Mouse (Mus musculus): ENCODE measurements around the gene Csnk2a1. TPM values are rescaled to one million over a fixed set of nuclear protein-coding genes. Genes with fewer than 3 reads are reported as not detected.

Gene Csnk2a1
- 99.4 and 109 TPM in 2 replicates for polyA plus RNA-seq (2015; fragmentation: Nextera tagmentation; extraction: Ambion mirVana)

- peaks cover 22% of the 10 kb centered on the region for H3K4me1 ChIP-seq
- peak within 1 kb of the TSS; percentile 95 for H3K9ac ChIP-seq
- peak within 1 kb of the TSS; percentile 80 for H3K4me2 ChIP-seq (replicated peaks)
- H3K27me3 ChIP-seq, result no peaks in the 10 kb centered on the region
- H3K27ac ChIP-seq, result peak within 1 kb of the TSS; percentile 99
- peak; percentile 96 for ATAC-seq (ENCODE audit: low FRiP score, low read depth)
- H3K9me3 ChIP-seq, result no peaks in the 10 kb centered on the region
- H3K36me3 ChIP-seq, result peaks cover 10% of the 10 kb centered on the region; the same call in 1 of the 2 replicates
- peak within 1 kb of the TSS; percentile 91 for H3K4me3 ChIP-seq
- under 1% methylated on average over 57 of the region's 58 CpGs for WGBS
Measured at GRCm38 (mm10) chr2:152226248-152227050, at the start of gene Csnk2a1. Csnk2a1 (plus strand) TSS chr2:152226839.

- no peak for ATAC-seq (ENCODE audit: low FRiP score, low read depth)
- Histone ChIP-seq H3K36me3 (no peaks in the 10 kb centered on the region), H3K27ac (no peak overlapping the region), H3K9ac (no peak overlapping the region), H3K27me3 (peaks cover 8% of the 10 kb centered on the region; the same call in 1 of the 2 replicates), H3K9me3 (no peaks in the 10 kb centered on the region), H3K4me3 (no peak overlapping the region), H3K4me2 (replicated peaks) (peak overlapping the region; percentile 30), H3K4me1 (0 out of 2 replicates have a peak, but pooled peaks cover 3% of the 10 kb centered on the region)
- 25% methylated on average over 22 of the region's 24 CpGs for WGBS
Measured at GRCm38 (mm10) chr2:152177162-152177805, 49.4 kb upstream of the Csnk2a1 start.

GRCm38 (mm10) chr2:152177806-152178170 lies 48.9 kb upstream of the Csnk2a1 start:
- H3K4me1 ChIP-seq, result 0 out of 2 replicates have a peak, but pooled peaks cover 3% of the 10 kb centered on the region
- H3K9me3 ChIP-seq, result no peaks in the 10 kb centered on the region
- H3K36me3 ChIP-seq, result no peaks in the 10 kb centered on the region
- H3K27ac ChIP-seq, result no peak overlapping the region
- no peak for ATAC-seq (ENCODE audit: low FRiP score, low read depth)
- WGBS, result 81% methylated on average over 6 of the region's 6 CpGs
- peaks cover 8% of the 10 kb centered on the region; the same call in 1 of the 2 replicates for H3K27me3 ChIP-seq
- H3K9ac ChIP-seq, result no peak overlapping the region
- no peak overlapping the region for H3K4me2 ChIP-seq (replicated peaks)
- H3K4me3 ChIP-seq, result no peak overlapping the region

- Histone ChIP-seq H3K4me2 (replicated peaks) (no peak overlapping the region), H3K4me1 (0 out of 2 replicates have a peak, but pooled peaks cover 3% of the 10 kb centered on the region), H3K36me3 (no peaks in the 10 kb centered on the region), H3K27me3 (peaks cover 8% of the 10 kb centered on the region; the same call in 1 of the 2 replicates), H3K4me3 (no peak overlapping the region), H3K9ac (no peak overlapping the region), H3K27ac (no peak overlapping the region), H3K9me3 (no peaks in the 10 kb centered on the region)
- WGBS, result 64% methylated on average over 3 of the region's 3 CpGs
- ATAC-seq (ENCODE audit: low FRiP score, low read depth), result no peak
Measured at GRCm38 (mm10) chr2:152178345-152178744, 48.3 kb upstream of the Csnk2a1 start.

- Histone ChIP-seq H3K9me3 (no peaks in the 10 kb centered on the region), H3K27ac (no peak overlapping the region), H3K36me3 (no peaks in the 10 kb centered on the region), H3K4me2 (replicated peaks) (no peak overlapping the region), H3K27me3 (peaks cover 8% of the 10 kb centered on the region; the same call in 1 of the 2 replicates), H3K4me1 (0 out of 2 replicates have a peak, but pooled peaks cover 3% of the 10 kb centered on the region), H3K9ac (no peak overlapping the region), H3K4me3 (no peak overlapping the region)
- no peak for ATAC-seq (ENCODE audit: low FRiP score, low read depth)
- WGBS, result 77% methylated on average over 2 of the region's 2 CpGs
Measured at GRCm38 (mm10) chr2:152179301-152179700, 47.3 kb upstream of the Csnk2a1 start.

GRCm38 (mm10) chr2:152180323-152180722 lies 46.3 kb upstream of the Csnk2a1 start:
- H3K9me3 ChIP-seq, result no peaks in the 10 kb centered on the region
- 49% methylated on average over 6 of the region's 6 CpGs for WGBS
- no peak overlapping the region for H3K4me2 ChIP-seq (replicated peaks)
- H3K4me3 ChIP-seq, result no peak overlapping the region
- H3K36me3 ChIP-seq, result no peaks in the 10 kb centered on the region
- H3K27ac ChIP-seq, result no peak overlapping the region
- ATAC-seq (ENCODE audit: low FRiP score, low read depth), result peak; percentile 44
- no peak overlapping the region for H3K9ac ChIP-seq
- 0 out of 2 replicates have a peak, but pooled peaks cover 3% of the 10 kb centered on the region for H3K4me1 ChIP-seq
- peaks cover 8% of the 10 kb centered on the region; the same call in 1 of the 2 replicates for H3K27me3 ChIP-seq

- H3K27me3 ChIP-seq, result no peaks in the 10 kb centered on the region
- no peaks in the 10 kb centered on the region for H3K9me3 ChIP-seq
- no peak overlapping the region for H3K9ac ChIP-seq
- 0 out of 2 replicates have a peak, but pooled peaks cover 3% of the 10 kb centered on the region for H3K4me1 ChIP-seq
- ATAC-seq (ENCODE audit: low FRiP score, low read depth), result no peak
- H3K36me3 ChIP-seq, result no peaks in the 10 kb centered on the region
- H3K27ac ChIP-seq, result no peak overlapping the region
- 78% methylated on average over 5 of the region's 5 CpGs for WGBS
- H3K4me2 ChIP-seq (replicated peaks), result no peak overlapping the region
- no peak overlapping the region for H3K4me3 ChIP-seq
Measured at GRCm38 (mm10) chr2:152187132-152187531, 39.5 kb upstream of the Csnk2a1 start.

- Histone ChIP-seq H3K4me3 (no peak overlapping the region), H3K27ac (no peak overlapping the region), H3K27me3 (no peaks in the 10 kb centered on the region), H3K36me3 (no peaks in the 10 kb centered on the region), H3K9ac (no peak overlapping the region), H3K4me1 (0 out of 2 replicates have a peak, but pooled peaks cover 3% of the 10 kb centered on the region), H3K4me2 (replicated peaks) (no peak overlapping the region), H3K9me3 (no peaks in the 10 kb centered on the region)
- WGBS, result 67% methylated on average over 7 of the region's 7 CpGs
- no peak for ATAC-seq (ENCODE audit: low FRiP score, low read depth)
Measured at GRCm38 (mm10) chr2:152189213-152189612, 37.4 kb upstream of the Csnk2a1 start.

GRCm38 (mm10) chr2:152189640-152190039 lies 37.0 kb upstream of the Csnk2a1 start:
- Histone ChIP-seq H3K4me1 (0 out of 2 replicates have a peak, but pooled peaks cover 3% of the 10 kb centered on the region), H3K9ac (no peak overlapping the region), H3K36me3 (no peaks in the 10 kb centered on the region), H3K27me3 (no peaks in the 10 kb centered on the region), H3K4me3 (no peak overlapping the region), H3K9me3 (no peaks in the 10 kb centered on the region), H3K4me2 (replicated peaks) (no peak overlapping the region), H3K27ac (no peak overlapping the region)
- WGBS, result 64% methylated on average over 9 of the region's 9 CpGs
- ATAC-seq (ENCODE audit: low FRiP score, low read depth), result no peak

- Histone ChIP-seq H3K4me3 (no peak overlapping the region), H3K9me3 (no peaks in the 10 kb centered on the region), H3K4me2 (replicated peaks) (no peak overlapping the region), H3K36me3 (no peaks in the 10 kb centered on the region), H3K27me3 (no peaks in the 10 kb centered on the region), H3K27ac (no peak overlapping the region), H3K4me1 (0 out of 2 replicates have a peak, but pooled peaks cover 3% of the 10 kb centered on the region), H3K9ac (no peak overlapping the region)
- no peak for ATAC-seq (ENCODE audit: low FRiP score, low read depth)
- WGBS, result 69% methylated on average over 7 of the region's 7 CpGs
Measured at GRCm38 (mm10) chr2:152190161-152190560, 36.5 kb upstream of the Csnk2a1 start.

- no peaks in the 10 kb centered on the region for H3K27me3 ChIP-seq
- no peaks in the 10 kb centered on the region for H3K9me3 ChIP-seq
- no peak overlapping the region for H3K27ac ChIP-seq
- ATAC-seq (ENCODE audit: low FRiP score, low read depth), result no peak
- WGBS, result 76% methylated on average over 13 of the region's 13 CpGs
- H3K9ac ChIP-seq, result no peak overlapping the region
- H3K4me3 ChIP-seq, result no peak overlapping the region
- no peak overlapping the region for H3K4me2 ChIP-seq (replicated peaks)
- H3K36me3 ChIP-seq, result no peaks in the 10 kb centered on the region
- H3K4me1 ChIP-seq, result 0 out of 2 replicates have a peak, but pooled peaks cover 3% of the 10 kb centered on the region
Measured at GRCm38 (mm10) chr2:152192591-152193345, 33.9 kb upstream of the Csnk2a1 start.
